Mouse (Mus musculus) spleen, adult 2 months (tissue): ENCODE measurements around the gene Phf10.
"Not testable (repeated sequence)": the region's sequence is repeated elsewhere in the genome, so short reads cannot be mapped to it uniquely, and the experiment has no call there.

Experiments
- CTCF ChIP-seq: fragments of 200-500 bp; IDR thresholded peaks from 2 replicates; pipeline ENCODE4 v1.5.1; 2011; ENCODE audit warnings: mild to moderate bottlenecking, inconsistent platforms; ENCODE audit not compliant: insufficient read depth, insufficient read length, insufficient replicate concordance; ENCODE audit errors: extremely low read depth
- POLR2A ChIP-seq: fragments of 200-500 bp; IDR thresholded peaks from 2 replicates; pipeline ENCODE4 v1.6.1; 2011; ENCODE audit warnings: low read depth, low read length, inconsistent platforms

GRCm38 (mm10) chr17:14942181-14942580, 18.9 kb downstream of the Phf10 start:
- not testable (repeated sequence) for TF ChIP-seq CTCF, POLR2A
